Comparison of ENCODE assay signal across 8 mouse cellular contexts in the genomic region with DNA sequence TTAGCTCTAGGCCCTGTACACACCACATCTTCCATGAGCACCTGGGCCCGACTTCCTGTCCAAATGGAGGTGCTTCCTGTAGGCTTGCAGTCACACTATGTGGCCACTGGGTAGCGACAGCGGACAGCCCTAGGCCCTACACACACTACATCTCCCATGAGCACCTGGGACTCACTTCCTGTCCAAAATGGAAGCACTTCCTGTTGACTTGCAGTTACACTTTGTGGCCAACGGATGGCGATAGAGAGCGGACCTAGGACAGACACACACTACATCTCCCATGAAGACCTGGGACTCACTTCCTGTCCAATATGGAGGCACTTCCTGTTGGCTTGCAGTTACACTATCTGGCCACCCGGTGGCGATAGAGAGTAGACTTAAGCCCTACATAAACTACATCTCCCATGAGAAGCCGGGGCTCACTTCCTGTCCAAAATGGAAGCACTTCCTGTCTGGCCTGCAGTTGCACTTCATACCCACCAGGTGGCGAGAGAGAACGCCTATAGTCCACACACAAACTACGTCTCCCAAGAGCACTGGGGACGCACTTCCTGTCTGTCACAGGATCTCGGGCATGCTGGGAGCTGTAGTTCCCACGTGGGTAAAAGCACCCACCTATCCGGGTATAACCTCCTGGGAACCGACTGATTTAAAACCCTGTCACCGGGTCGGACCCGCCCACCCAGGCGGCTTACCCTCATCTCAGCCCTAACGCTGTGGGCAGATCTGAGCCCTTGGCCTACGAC.
DNase-seq lines count a peak whose midpoint lies in the region; ATAC-seq and TF ChIP-seq lines count a peak whose summit lies in the region.

No protein-coding gene starts in this region.

- no peaks in the 10 kb centered on the region for H3K27me3 ChIP-seq in embryonic facial prominence, embryonic 14.5 days (replicated peaks; ENCODE audit: control insufficient read depth, insufficient read depth, low read length)
- H3K27me3 ChIP-seq in heart, adult 2 months (ENCODE audit: control insufficient read depth, insufficient read depth, low read length): no peaks in the 10 kb centered on the region
- no peaks in the 10 kb centered on the region for H3K27me3 ChIP-seq in limb, embryonic 13.5 days
- no peaks in the 10 kb centered on the region for H3K27me3 ChIP-seq in midbrain, embryonic 16.5 days (ENCODE audit: control insufficient read depth, insufficient read depth, low read depth, low read length)

- H3K4me1 ChIP-seq in embryonic facial prominence, embryonic 14.5 days (ENCODE audit: control insufficient read depth, insufficient read depth, low read length): no peaks in the 10 kb centered on the region
- H3K4me1 ChIP-seq in heart, adult 2 months (ENCODE audit: control insufficient read depth, insufficient read depth, low read length): no peaks in the 10 kb centered on the region
- no peaks in the 10 kb centered on the region for H3K4me1 ChIP-seq in limb, embryonic 13.5 days
- no peaks in the 10 kb centered on the region for H3K4me1 ChIP-seq in midbrain, embryonic 16.5 days (ENCODE audit: control insufficient read depth, insufficient read depth, low read length)

- H3K4me2 ChIP-seq in embryonic facial prominence, embryonic 14.5 days (ENCODE audit: low read depth, low read length): peak overlapping the region; percentile 42
- H3K4me2 ChIP-seq in limb, embryonic 13.5 days (replicated peaks): peak overlapping the region; percentile 47
- H3K4me2 ChIP-seq in midbrain, embryonic 16.5 days (ENCODE audit: low read length): peak overlapping the region; percentile 42

- no peaks in the 10 kb centered on the region for H3K36me3 ChIP-seq in embryonic facial prominence, embryonic 14.5 days (ENCODE audit: control insufficient read depth, insufficient read depth, low read length)
- H3K36me3 ChIP-seq in heart, adult 2 months (ENCODE audit: control insufficient read depth, insufficient read depth, low read length): no peaks in the 10 kb centered on the region
- no peaks in the 10 kb centered on the region for H3K36me3 ChIP-seq in limb, embryonic 13.5 days
- H3K36me3 ChIP-seq in midbrain, embryonic 16.5 days (ENCODE audit: control insufficient read depth, insufficient read depth, low read length): no peaks in the 10 kb centered on the region

- WGBS in embryonic facial prominence, embryonic 14.5 days: 10% methylated on average over 22 of the region's 23 CpGs
- WGBS in heart, adult 2 months: 12% methylated on average over 23 of the region's 23 CpGs
- WGBS in limb, embryonic 13.5 days: 7% methylated on average over 23 of the region's 23 CpGs
- WGBS in midbrain, embryonic 16.5 days: 8% methylated on average over 23 of the region's 23 CpGs

- TF ChIP-seq EP300 in heart, adult 2 months (IDR thresholded peaks at IDR 0.05; ENCODE audit: insufficient read depth, low read depth, low read length): peak; percentile 70

- DNase-seq in 3T3-L1 (ENCODE audit: low read depth, low spot score): peak; percentile 99
- DNase-seq in adrenal gland, postnatal 4 days (ENCODE audit: low spot score in 2 of 2): peak; percentile 49 to 78
- peak; percentile 98 for DNase-seq in embryonic facial prominence, embryonic 14.5 days (ENCODE audit: low spot score)
- DNase-seq in heart, adult 2 months: peak; percentile 87 to 95
- DNase-seq in kidney, adult 8-10 months: peak; percentile 95 to 98
- DNase-seq in spleen, postnatal 10 days (ENCODE audit: low spot score in 2 of 2): peak; percentile 75 to 89

- H3K27ac ChIP-seq in embryonic facial prominence, embryonic 14.5 days (replicated peaks; ENCODE audit: low read depth, low read length): no peak overlapping the region
- 0 out of 2 replicates have a peak overlapping the region, but pooled peaks have one; percentile 32 for H3K27ac ChIP-seq in heart, adult 2 months
- H3K27ac ChIP-seq in limb, embryonic 13.5 days: no peak overlapping the region
- no peak overlapping the region for H3K27ac ChIP-seq in midbrain, embryonic 16.5 days (ENCODE audit: low read length)

- peak; percentile 82 for TF ChIP-seq CTCF in heart, adult 2 months (IDR thresholded peaks at IDR 0.05)

- peak overlapping the region; percentile 36 for H3K4me3 ChIP-seq in embryonic facial prominence, embryonic 14.5 days (ENCODE audit: low read depth, low read length)
- H3K4me3 ChIP-seq in heart, adult 2 months: peak overlapping the region; percentile 39
- peak overlapping the region; percentile 36 for H3K4me3 ChIP-seq in limb, embryonic 13.5 days
- peak overlapping the region; percentile 38 for H3K4me3 ChIP-seq in midbrain, embryonic 16.5 days (ENCODE audit: low read depth, low read length)

- no peaks in the 10 kb centered on the region for H3K79me2 ChIP-seq in heart, adult 2 months (replicated peaks; ENCODE audit: control insufficient read depth, insufficient read depth, low read length)

- intact Hi-C loops in heart, adult 2 months (cut with DNase I): loop anchor here (1.0 to 10.0 kb wide), 3 partner anchors 159 to 527 kb away; partner anchors contain the start of genes Pls3 and Vbp1

- TF ChIP-seq POLR2A in heart, adult 2 months (IDR thresholded peaks at IDR 0.05; ENCODE audit: insufficient read depth, low read depth, low read length): no peak

- no peaks in the 10 kb centered on the region for H3K9me3 ChIP-seq in embryonic facial prominence, embryonic 14.5 days (ENCODE audit: control insufficient read depth, low read length)
- H3K9me3 ChIP-seq in limb, embryonic 13.5 days: no peaks in the 10 kb centered on the region
- no peaks in the 10 kb centered on the region for H3K9me3 ChIP-seq in midbrain, embryonic 16.5 days (replicated peaks; ENCODE audit: control insufficient read depth, low read length, poor library complexity, severe bottlenecking)

- ATAC-seq in embryonic facial prominence, embryonic 14.5 days (ENCODE audit: low read depth): peak; percentile 97
- ATAC-seq in limb, embryonic 13.5 days (ENCODE audit: low FRiP score, low read depth): peak; percentile 98
- peak; percentile 98 for ATAC-seq in midbrain, embryonic 16.5 days

- H3K9ac ChIP-seq in embryonic facial prominence, embryonic 14.5 days (ENCODE audit: low read depth, low read length): no peak overlapping the region
- no peak overlapping the region for H3K9ac ChIP-seq in heart, adult 2 months (ENCODE audit: low read depth, low read length)
- H3K9ac ChIP-seq in limb, embryonic 13.5 days: no peak overlapping the region
- no peak overlapping the region for H3K9ac ChIP-seq in midbrain, embryonic 16.5 days (ENCODE audit: low read depth, low read length)
